Mouse (Mus musculus) urinary bladder, postnatal 36 days (tissue): ENCODE data around the gene Timp3.
A peak's percentile ranks its signal among the peaks of the same experiment; 100 is the strongest.
"Not testable (repeated sequence)": the region's sequence is repeated elsewhere in the genome, so short reads cannot be mapped to it uniquely, and the experiment has no call there.

Experiments
- DNase-seq, 2 experiments: peaks; one replicate each; pipeline ENCODE4 v3.0.0; 2022; ENCODE audit warnings: low spot score in 2 of 2, mixed read lengths in 1 of 2

Timp3 gene

GRCm38 (mm10) chr10:86352521-86352920 is 52.3 kb downstream of the Timp3 start:
- DNase-seq: no peak

DNA sequence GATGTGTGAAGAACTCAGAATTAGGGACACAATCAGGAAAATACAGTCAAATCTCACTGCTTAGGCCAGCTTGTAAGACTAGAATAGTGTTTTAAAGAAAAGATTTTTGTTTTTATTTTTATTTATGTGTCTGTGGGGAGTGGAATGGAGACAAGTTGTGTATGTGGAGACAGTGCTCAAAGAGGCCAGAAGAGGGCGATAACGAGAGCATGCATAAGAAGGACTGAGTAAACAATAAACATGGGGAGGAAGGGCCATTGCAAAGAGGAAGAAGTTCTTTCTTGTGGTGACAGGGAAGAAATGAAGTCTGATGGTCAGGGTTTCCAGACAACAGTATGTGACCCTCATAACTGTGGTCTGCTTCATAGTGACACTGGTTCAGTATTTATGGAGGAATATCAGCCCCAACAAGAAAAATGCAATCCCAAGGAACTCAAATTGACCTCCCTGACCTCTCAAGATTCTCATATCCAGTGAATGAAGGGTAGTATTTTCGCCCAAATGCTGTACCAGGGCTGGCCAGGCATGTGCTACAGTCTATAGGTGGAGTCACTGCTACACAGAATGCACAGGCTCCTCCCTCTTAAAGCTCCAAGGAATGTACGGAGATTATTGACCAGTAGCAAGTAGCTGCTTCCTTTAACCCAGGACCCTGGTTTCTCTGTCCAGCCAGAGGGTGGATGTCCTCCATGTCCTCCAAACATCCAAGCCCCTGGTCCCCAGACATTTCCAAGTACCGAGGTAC is 56.8 kb downstream of the Timp3 start:
- DNase-seq: no peak

DNA sequence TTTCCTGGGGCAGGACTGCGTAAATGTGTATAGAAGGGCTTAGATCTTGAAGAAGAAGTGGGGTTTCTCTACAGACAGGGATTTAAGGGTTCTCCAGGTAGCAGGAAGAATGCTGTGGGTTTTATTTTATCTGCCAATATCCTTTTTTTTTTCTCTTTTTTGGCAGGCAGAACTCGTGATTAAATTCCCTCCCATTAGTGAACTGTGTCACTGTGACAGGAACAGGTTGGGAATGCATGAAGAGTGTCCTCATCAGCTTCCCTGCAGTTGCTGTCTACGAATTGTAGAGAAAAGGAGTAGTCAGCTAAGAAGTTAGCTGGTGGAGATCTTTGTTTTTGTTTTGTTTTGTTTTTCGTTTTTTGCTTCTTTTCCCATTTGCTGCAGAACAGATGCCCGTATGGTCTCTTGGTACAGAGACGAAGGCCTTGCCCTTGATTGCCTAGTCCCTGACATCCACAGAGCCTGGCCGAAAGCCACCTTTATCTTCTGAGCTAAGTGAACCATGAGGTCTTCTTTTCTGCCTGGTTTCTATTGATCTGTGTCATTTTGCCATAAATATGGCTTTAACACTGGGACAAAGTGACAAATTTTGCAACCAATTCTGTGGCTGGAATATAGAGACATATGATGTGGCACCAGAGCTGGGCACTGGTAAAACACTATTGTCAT is 58.3 kb downstream of the Timp3 start:
- DNase-seq: no peak

DNA sequence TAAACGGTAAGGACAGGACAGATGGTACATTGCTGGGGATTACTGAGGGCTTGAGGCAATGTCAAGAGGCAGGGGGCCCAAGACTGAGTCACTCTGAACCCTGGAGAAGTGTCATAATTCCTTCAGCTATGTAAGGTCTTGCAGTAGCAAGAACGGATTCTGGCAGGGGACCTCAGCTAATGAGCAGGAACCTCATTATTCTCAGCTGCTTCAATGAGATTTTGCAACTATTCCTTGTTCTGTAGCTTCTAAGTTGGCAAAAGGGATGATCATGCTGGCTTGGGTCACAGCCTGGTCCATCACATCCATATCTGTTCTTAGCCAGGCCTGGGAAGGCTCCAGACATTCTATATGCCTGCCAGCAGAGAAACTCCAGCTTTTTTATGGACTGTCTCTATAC is 59.0 kb downstream of the Timp3 start:
- no peak for DNase-seq

DNA sequence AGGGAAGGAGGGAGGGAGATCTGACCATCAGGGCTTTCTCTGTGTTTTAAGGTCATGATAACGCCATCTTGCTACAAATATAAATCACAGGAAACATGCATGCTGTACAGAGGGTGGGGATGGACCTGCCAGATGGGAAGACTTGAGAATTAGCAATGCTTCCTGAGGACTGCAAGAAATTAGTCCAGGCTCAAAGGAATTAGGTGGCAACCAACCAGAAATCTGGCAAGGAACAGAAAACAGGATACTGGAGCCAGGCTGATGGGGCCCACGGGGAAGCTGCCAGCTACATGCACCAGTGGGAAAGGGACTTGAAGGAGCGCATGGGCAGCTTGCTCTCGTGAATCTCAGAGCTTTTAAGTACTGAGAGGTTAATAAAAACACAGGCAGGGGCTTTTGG is 59.5 kb downstream of the Timp3 start:
- no peak for DNase-seq

- DNase-seq: no peak
Measured at GRCm38 (mm10) chr10:86363669-86364309, 63.6 kb downstream of the Timp3 start.

GRCm38 (mm10) chr10:86365632-86366092 is 65.5 kb downstream of the Timp3 start:
- DNase-seq: no peak

DNA sequence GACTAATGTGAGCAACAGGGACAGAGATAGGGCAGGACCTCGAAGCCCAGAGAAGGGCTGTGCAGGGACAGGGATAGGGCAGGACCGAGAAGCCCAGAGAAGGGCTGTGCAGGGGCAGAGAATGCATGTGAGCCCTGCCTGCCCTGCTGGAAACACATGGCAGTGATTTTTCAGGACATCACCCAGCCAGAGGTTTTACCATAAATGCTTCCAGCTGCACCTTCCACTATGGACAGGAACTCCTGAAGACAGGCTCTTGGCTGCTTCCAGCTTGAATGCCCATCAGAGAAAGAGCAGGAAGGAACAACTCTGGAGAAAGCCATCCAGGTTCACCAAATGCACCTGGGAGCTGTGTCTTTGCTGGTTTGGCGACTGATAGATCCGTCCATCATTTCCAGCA is 67.2 kb downstream of the Timp3 start:
- DNase-seq: no peak

DNA sequence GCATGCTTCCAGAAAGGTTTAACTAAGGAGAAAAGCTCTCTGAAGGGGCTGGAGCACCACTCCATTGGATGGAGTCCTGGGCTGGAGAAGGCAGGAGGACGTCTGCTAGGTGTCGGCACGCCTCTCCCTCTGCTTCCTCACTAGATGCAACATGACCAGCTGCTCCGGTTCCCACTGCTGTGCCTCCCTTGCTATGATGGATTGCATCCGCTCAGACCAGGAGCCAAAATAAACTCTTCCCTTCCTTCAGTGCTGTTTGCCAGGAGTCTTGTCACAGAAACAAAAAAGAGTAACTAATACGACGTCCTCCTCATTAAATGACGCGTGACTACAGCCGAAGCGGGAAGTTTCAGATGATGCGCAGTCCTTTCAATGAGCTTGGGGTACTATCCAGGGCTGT is 68.6 kb downstream of the Timp3 start:
- DNase-seq: no peak

GRCm38 (mm10) chr10:86369346-86369745 is 69.2 kb downstream of the Timp3 start:
- DNase-seq: no peak

DNA sequence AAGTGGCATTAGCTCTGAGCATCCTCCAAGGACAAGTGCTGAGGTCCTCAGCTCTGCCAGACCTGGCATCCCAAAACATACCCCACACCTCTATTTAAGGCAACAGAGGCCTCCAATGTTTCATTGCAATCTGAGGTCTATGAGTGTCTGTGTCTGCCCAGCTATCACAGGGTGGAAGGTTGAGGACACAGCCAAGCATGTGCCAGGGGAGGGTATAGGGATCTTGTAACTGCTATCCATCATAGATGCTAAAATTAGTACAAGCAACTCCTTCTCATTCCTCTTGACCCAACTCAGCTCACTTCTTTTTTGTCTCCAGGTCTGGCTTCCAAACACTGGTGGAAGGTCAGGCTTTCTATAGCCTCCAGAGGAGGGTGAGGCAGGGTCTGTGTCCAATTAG is 71.4 kb downstream of the Timp3 start:
- no peak for DNase-seq

GRCm38 (mm10) chr10:86374061-86374460 is 73.9 kb downstream of the Timp3 start:
- no peak for DNase-seq

DNA sequence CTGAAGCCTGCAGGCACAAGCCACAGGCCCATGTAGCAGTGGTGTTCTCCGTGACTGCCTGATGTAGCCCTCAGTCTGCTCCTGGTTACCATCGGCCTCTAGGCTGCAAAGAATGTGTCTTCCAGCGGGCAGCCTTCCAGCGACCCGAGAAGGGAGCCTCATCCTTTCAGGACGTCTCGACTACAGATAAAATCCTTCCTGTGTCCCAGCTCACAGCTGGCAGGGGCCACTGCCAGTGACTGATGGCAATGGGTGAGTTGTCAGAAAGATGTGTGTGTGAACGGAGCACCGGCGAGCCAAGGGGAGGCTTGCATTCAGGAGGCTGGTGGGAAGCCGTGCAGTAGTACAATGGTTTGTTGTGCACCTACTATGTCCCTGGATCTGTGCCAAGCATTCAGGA is 75.7 kb downstream of the Timp3 start:
- no peak for DNase-seq

DNA sequence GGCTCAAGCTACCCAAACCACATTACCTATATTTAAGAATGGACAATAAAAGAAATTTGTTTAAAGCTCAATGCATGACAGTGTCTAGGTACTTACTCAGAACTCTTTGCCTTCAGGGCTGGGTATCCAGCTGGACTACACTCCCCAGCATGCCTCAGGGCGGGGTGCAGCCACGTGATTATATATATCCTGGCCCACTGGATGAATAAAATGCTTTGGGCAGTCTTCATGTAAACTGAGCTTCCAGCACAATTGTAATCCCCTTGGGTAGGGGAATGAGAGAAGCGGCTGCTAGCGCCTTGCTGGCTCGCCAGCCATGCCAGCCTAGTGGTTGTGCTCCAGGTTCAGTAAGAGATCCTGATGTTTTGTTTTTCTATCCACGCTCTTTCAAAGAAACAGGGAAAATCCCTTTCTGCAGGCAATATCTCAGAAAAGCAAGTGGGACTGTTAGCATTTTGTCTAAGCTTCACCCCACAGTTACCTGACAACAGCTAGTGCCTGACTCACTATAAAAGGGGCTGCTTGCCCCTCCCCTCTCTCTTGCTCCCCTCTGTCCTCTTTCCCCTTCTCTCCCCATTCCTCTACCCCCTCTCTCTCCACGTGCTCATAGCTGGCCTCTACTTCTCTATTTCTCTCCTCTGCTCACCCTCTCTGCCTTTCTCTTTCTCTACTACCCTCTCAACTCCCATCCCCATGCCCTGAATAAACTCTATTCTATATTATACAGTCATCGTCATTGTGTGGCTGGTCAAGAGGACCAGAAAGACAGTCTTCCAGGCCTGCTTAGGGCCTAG is 76.4 kb downstream of the Timp3 start:
- no peak for DNase-seq

DNA sequence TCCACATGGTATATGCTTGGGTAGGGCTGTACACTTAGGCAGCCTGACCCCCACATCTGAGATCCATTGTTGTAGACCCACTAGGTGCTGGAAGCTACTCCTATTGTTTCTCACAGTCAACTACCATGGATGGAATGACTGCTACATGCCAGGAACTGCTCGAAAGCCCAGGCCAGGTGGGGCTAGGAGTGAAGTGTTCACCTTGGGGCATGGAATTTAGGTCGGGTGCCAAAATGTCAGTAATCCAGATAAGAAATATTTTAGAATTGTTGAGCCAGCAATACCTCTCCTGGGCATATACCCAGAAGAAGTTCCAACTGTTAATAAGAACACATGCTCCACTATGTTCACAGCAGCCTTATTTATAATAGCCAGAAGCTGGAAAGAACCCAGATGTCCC is 78.6 kb downstream of the Timp3 start:
- not testable (repeated sequence) for DNase-seq

DNA sequence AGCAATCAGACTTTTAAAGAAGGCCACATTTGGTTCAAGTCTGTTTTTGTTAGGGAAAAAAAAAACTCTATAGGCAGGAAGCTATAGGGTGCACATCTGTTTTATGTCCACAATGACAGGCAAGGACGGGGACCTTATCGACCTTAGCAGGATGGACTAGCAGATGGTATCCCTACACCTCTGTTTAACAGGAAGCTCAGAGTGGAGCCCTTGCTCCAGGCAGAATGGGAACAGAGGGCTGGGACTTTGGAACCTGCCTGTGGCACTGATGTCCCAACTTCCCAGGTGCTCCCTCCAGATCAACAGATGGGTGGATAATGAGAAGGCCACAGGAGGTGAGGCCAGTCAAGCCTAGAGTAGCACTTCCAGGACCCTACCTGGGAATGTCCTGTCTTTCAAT is 80.5 kb downstream of the Timp3 start:
- DNase-seq: no peak

DNA sequence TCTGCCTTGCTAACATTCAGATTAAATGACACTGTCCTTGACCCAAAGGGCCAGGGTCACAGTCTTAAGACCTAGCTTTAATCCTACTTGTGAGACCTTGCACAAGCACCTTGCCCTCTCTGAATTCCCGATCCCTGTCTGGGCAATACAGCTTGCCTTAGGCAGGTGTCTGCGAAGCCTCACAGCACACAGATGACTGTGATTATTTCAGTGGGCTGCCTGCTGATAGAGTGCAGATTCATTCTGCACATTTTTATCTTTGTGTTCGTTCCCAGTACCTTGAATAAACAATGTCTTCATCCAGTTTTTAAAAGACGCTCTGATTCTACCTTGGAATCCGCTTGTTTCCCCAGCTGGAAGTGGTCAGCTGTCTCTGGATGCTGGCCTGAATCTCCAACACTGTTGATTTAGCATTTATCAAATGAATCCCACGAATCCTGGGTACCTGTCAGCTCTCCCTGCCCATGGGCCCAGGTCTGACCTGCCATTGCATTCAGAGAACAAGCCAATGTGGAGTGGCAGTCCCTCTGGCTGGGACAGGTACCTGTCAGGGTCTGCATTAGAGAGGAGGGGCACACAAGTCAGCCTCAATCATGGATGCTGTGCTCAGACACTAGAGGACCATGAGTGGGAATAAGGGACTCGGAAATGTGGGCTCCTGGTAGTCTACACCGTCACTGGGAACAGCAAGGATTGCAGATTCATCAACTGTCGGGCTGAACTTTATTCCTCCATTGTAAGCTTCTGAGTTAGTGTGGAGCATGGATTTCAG is 81.2 kb downstream of the Timp3 start:
- DNase-seq: no peak

DNA sequence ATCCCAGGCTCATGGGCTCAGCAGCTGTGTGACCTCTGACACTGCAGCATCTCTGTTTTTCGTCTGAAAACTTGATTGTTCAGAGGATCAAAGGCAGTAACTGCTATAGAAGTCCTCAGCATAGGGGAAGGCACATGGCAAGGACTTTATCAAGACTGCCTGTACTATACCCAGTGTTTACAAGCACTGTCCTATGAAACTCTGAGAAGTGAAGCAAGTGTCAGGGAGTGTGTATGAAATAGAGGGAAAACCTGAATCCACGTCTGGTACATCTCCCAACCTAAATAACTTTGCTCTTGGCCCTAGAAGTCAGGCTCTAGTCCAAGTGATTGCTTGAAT is 81.7 kb downstream of the Timp3 start:
- no peak for DNase-seq

GRCm38 (mm10) chr10:86384655-86385054 is 84.5 kb downstream of the Timp3 start:
- DNase-seq: peak in 1 of 2 experiments; percentile 16

GRCm38 (mm10) chr10:86385656-86386055 is 85.5 kb downstream of the Timp3 start:
- no peak for DNase-seq

GRCm38 (mm10) chr10:86386232-86386631 is 86.1 kb downstream of the Timp3 start:
- DNase-seq: no peak
